8 mouse cellular contexts compared by ENCODE assay signal in the genomic region with DNA sequence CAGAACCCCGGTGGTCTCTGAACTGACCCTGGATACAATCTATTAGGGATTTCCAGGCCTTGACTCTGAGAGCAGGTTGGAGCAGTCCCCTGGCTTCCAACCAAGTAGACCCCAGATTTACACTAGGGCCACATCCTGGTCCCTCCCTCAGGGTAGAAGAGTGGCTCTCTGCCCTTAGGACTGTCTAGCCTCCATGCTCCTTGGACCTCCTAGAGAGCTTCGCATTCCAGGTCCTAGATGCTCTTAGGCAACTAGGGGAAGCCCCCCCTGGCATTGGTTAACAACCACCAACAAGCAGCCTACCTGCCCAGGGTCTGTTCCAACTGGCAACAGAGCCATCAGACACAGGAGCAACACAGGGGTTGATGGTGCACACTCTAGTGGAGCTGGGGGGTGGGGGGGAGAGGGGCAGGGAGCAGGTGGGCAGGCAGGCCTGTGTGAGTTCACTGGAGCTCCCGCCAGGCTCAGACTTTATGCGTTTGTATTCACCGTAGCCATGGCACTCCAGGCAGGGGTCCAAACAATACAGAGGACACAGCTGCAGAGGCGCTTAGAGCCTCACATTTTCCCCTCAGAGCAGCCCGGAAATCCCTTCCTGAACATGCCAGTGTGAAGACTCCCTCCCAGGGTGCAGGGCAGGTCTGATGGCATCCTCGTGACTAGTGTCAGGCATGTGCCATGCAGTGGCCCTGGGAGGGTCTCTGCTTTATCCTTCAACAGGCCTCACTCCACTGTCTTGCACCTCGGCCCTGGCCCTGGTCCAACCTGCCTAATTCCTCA. TPM values are rescaled to one million over a fixed set of nuclear protein-coding genes. Genes with fewer than 3 reads are reported as not detected.
DNase-seq lines count a peak whose midpoint lies in the region; ATAC-seq and TF ChIP-seq lines count a peak whose summit lies in the region.

No protein-coding gene starts in this region.

- H3K4me3 ChIP-seq in gastrocnemius, adult 2 months: no peak overlapping the region
- H3K4me3 ChIP-seq in hindbrain, embryonic 11.5 days (ENCODE audit: low read depth, low read length): no peak overlapping the region

- peak; percentile 22 for DNase-seq in ovary, postnatal 14 days (ENCODE audit: low spot score)
- DNase-seq in ovary, postnatal 36 days (ENCODE audit: low spot score): no peak
- DNase-seq in gastrocnemius, adult 2 months: peak; percentile 84
- peak; percentile 55 for DNase-seq in hindbrain, embryonic 11.5 days (ENCODE audit: low spot score)
- DNase-seq in lung, postnatal 10 days: peak; percentile 84
- no peak for DNase-seq in liver
- DNase-seq in adrenal gland, adult 2 months: no peak
- DNase-seq in urinary bladder, adult 18-20 months (ENCODE audit: low spot score in 2 of 2): no peak

- H3K27ac ChIP-seq in gastrocnemius, adult 2 months: peak overlapping the region; percentile 51
- peak overlapping the region; percentile 65; the same call in 1 of the 2 replicates for H3K27ac ChIP-seq in hindbrain, embryonic 11.5 days (ENCODE audit: low read depth, low read length)

- ATAC-seq in hindbrain, embryonic 11.5 days (ENCODE audit: low FRiP score): peak; percentile 82

- no peak overlapping the region for H3K4me2 ChIP-seq in hindbrain, embryonic 11.5 days (replicated peaks; ENCODE audit: low read depth, low read length)

- intact Hi-C loops in gastrocnemius, adult 2 months (cut with DNase I): no loop called here

- no peak overlapping the region for H3K9ac ChIP-seq in hindbrain, embryonic 11.5 days (ENCODE audit: low read depth, low read length)

- TF ChIP-seq CTCF in gastrocnemius, adult 2 months (IDR thresholded peaks at IDR 0.05): no peak

- peaks cover 9% of the 10 kb centered on the region for H3K4me1 ChIP-seq in hindbrain, embryonic 11.5 days (replicated peaks; ENCODE audit: control insufficient read depth, insufficient read depth, low read length)

- no peaks in the 10 kb centered on the region for H3K27me3 ChIP-seq in hindbrain, embryonic 11.5 days (ENCODE audit: control insufficient read depth, insufficient read depth, low read length)

- no peaks in the 10 kb centered on the region for H3K9me3 ChIP-seq in hindbrain, embryonic 11.5 days (ENCODE audit: control insufficient read depth, low read length)

- H3K36me3 ChIP-seq in hindbrain, embryonic 11.5 days (ENCODE audit: control insufficient read depth, insufficient read depth, low read length): no peaks in the 10 kb centered on the region

- 34% methylated on average over 9 of the region's 9 CpGs for whole genome bisulfite sequencing in hindbrain, embryonic 11.5 days

RNA-seq across cellular contexts. Expression of gene Spsb4, which starts 46.8 kb away (rescaled TPM):
- 1 to 10 TPM in 1 of 2 experiments, under 1 TPM in 1; 0.94 to 2.3 TPM for total RNA-seq in gastrocnemius, adult 2 months (2021)
- 85.4 and 99.3 TPM in 2 replicates for polyA plus RNA-seq in hindbrain, embryonic 11.5 days (2014; fragmentation: Nextera tagmentation; extraction: Ambion mirVana)
- total RNA-seq in adrenal gland, adult 2 months (2021): 1 to 10 TPM; 1.5 to 1.6 TPM
- 1.6 and 2.0 TPM in 2 replicates for polyA plus RNA-seq in adrenal gland, adult 2 months (2012; rRNA removed)

Comparison
In these comparisons a context has a peak if more than half of its experiments do, and no peak if none do; other contexts are left out.
1. DNase-seq: peak in ovary, postnatal 14 days (single experiment), gastrocnemius, adult 2 months (single experiment), hindbrain, embryonic 11.5 days (single experiment) and lung, postnatal 10 days (single experiment); none in ovary, postnatal 36 days (single experiment), liver (single experiment), adrenal gland, adult 2 months (single experiment) and urinary bladder, adult 18-20 months (0 of 2).